Mouse (Mus musculus): ENCODE results near the gene Hmx2.

Gene Hmx2

DNA sequence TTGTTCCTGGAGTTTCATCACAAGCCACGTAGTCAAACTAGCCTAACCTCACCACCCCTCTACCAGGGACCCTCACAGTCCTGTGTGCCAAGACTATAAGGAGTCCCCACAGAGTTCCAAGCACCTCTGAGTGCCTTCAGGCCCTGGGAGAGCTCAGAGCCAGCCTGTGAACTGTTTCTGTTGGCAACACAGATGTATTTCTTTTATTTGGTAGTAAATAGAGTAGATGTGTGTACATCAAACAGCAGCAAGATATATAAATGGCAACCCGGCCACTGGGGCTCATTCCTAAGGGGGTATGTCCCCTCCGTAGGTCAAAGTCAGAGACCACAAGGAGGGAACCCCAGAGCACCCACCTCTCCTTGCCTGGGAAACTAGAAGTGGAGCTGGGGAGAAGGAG, at the start of gene Hmx2:
Hmx2 (plus strand) TSS at position 301 of the 400 bp plus-strand sequence.
- no peak for DNase-seq (ENCODE audit: low read depth)

DNA sequence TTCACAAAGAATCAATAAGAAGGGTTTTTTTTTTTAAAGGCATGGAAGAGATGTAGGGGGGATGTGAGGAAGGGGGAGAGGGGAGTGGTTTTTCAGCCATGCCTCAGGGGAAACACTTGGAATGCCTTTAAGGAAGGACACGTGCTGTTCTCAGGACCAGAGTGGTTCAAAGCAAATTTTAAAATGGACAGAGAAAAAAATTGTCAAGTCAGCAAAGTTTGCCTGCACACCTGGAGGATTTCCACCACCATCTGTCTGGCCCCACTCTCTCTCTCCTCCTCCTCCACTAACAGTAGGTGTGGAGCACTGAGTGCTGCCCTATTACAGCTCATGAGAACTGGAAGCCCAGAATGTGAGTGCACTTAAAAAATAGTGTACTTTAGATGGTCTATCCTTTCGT, 44.8 kb upstream of the Hmx2 start:
- no peak for DNase-seq (ENCODE audit: low read depth)

DNA sequence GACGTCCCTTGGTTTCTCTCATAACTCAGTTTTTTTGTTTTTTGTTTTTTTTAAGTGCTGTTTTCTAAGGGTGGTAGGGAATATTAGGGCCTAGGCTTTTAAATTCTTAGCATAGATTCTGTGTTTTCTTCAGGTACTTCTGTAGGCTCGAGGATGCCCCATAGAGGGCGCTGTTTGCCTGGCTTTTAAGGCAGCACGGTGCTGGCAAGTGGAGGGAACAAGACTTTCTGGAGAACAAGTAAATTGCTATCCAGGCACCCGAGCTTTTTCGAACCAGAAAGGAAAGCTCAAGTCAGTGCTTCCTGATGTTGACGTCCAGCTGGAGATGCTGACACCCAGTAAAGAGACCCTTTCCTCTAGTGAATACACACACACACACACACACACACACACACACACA, 8.6 kb upstream of the Hmx2 start:
- DNase-seq (ENCODE audit: low read depth), result peak; percentile 46

DNA sequence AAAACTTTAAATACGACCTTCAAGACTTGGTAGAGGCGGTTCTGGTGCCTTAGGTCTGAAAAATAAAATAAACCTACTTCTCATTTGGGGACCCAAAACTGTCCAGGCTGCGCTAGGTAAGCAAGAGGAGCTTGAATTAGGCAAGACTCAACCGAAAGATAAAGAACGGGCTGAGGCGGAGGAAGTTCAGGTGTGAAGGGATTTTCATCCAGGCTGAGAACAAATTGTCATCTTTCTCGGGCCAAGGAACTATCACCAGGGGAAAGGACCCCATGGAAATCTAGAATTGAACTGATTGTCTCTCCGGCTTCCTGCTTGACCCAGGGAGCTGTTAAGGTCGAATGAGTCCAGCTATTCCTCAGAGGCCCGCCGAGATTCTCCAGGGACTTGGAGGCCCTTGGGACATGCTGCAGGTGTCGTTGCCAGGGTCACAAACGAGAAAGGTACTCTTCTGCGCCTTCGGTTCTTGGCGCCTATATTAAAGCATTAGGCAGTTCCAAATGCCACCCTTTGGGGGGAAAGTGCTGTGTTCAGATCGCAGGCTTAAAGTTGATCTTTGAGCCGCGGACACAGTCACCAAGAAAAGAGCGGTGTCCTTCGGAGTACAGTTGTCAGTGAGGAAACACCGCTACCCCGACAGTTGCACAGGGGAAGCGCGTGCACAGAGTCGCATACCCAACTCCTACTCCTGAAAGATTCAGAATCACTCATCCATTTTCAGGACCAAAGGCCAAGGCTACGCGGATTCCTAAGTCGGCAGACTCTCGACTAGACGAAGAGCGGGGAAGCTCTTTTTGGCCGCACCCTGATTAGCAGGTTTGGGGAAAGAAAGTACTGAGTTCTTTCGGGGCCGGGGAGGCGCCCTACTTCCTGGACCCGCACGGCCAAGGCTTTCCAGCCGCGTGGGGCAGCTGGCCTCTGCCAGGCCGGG, 7.1 kb upstream of the Hmx2 start:
- DNase-seq (ENCODE audit: low read depth), result no peak

DNA sequence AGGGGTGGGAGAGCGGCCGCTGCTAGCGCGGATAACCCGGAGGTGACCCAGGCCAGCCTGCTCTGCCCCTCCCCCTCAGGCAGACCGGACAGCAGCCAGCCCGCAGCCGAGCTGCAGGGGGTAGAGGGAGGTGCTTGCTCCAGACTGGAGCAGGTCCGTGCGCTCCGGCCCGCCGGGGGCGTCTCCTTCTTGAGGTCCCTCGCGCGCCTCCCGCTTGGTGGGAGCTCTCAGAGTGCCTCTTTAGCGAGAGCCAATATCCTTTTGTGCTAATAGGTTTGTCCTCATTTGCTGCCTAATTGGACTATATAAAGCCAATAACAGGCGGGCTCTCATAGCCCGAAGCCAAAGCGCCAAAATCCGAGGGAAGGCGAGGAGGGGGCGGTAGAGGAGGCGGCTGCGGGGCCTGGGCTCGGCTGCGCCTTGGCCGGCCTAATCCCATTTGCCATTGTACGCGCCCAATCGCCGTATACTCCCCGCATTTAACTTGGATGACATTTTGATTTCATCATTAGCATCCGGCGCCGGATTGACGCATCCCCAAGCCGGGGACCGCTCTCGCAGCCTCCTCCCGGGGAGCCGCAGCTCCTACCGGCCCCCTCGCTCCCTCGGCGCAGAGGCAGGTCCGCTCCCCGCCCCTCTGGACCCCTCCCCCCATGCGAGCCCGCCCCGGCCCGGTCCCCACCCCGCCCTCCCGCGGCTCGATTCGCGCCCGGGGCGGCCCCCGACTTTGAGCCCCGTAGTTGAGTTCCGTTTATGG, 6.3 kb upstream of the Hmx2 start, which contains the start of gene Hmx3:
Hmx3 (plus strand) TSS at position 753 of the 757 bp plus-strand sequence.
- DNase-seq (ENCODE audit: low read depth), result no peak

DNA sequence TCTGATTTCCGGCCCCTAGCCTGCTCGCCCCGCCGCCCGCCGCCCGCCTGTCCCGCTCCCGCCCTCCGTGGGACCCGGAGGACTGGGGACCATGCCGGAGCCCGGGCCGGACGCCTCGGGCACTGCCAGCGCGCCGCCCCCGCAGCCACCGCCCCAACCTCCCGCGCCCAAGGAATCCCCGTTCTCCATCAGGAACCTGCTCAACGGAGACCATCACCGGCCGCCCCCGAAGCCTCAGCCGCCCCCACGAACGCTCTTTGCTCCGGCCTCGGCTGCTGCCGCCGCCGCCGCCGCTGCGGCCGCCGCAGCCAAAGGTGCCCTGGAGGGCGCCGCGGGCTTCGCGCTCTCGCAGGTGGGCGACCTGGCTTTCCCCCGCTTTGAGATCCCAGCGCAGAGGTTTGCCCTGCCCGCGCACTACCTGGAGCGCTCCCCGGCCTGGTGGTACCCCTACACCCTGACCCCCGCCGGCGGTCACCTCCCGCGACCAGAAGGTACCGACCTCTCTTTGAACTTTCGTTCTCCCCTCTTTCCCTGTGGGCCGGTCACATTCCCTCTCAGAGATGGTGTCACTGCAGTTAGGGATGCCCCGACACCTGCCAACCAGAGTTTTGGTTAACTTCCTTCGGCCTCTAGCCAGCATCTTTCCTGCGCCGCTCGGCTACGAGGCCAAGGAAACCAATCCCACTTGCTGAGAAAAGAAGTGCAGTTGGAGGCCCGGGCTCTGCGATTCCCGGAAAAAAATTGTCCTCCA, 5.5 kb upstream of the Hmx2 start:
- DNase-seq (ENCODE audit: low read depth), result no peak

DNA sequence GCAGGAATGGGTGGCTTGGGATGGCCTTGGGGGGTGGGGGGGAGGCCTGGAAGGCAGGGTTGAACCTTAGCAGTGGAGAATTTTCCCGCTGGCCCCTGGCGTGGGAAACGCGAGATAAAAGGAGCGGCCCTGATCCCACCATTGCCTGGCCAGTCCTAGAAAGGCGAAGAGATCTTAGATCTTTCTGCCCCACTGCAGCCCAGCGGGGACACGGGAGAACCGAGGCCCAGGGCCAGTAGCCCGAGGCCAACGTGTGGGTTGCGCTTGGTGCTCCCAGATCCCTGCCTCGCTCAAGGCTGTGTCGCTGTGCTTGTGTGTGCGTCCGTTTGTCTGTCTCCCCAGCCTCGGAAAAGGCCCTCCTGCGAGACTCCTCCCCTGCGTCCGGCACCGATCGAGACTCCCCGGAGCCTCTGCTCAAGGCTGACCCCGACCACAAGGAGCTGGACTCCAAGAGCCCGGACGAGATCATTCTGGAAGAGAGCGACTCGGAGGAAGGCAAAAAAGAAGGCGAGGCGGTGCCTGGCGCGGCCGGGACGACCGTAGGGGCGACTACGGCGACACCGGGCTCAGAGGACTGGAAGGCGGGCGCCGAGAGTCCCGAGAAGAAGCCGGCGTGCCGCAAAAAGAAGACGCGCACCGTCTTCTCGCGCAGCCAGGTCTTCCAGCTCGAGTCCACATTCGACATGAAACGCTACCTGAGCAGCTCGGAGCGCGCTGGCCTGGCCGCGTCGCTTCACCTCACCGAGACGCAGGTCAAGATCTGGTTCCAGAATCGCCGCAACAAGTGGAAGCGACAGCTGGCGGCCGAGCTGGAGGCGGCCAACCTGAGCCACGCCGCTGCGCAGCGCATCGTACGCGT, 4.7 kb upstream of the Hmx2 start:
- DNase-seq (ENCODE audit: low read depth), result no peak

DNA sequence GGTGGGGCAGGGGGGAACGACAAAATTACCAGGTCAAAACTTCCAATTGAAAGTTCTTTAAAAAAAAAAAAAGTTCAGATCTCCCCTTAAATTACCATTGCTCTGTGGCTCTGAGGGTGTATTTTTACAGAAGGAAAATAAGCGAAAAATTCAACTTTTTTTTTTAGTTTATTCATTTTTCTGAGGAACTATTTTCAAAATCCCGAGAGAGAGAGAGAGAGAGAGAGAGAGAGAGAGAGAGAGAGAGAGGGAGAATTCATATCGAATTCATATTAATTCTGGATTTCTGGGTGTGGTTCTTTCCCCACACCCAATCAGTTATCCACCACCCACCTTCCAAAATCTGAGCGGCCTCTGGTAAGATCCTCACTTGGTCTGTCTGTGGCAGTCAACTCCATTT, 3.7 kb upstream of the Hmx2 start:
- DNase-seq (ENCODE audit: low read depth), result no peak

DNA sequence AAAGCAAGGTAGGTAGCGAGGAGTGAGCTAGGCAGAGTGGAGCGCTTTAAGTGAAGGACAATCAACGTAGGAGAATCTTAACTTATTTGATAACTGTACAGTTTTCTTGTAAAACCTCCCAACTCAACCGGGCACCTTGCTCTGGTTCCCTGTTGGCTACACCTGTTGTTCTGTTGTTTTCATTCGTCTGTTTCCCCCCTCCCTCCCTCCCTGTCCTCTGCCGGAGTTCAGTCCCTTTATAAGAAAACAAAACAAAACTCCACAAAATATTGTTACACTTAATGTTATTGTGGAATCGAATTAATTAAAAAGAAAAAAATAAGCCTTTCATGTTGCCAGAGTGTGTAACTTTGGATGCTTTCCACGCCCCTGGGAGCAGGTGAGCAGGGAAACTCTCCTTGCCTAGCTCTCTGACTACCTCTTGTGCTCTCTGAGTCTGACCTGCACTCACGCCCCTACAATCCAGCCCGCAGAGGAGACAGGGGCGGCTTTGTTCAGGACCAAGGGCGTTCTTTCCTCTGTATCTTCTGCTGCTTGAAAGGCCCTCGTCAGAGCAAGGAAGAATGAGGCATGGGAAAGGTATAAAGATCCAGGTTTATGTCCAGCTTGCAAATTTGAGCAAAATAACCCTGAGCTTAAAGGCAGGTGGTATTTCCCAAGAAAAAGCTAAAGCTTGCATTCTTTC, 2.7 kb upstream of the Hmx2 start:
- no peak for DNase-seq (ENCODE audit: low read depth)

DNA sequence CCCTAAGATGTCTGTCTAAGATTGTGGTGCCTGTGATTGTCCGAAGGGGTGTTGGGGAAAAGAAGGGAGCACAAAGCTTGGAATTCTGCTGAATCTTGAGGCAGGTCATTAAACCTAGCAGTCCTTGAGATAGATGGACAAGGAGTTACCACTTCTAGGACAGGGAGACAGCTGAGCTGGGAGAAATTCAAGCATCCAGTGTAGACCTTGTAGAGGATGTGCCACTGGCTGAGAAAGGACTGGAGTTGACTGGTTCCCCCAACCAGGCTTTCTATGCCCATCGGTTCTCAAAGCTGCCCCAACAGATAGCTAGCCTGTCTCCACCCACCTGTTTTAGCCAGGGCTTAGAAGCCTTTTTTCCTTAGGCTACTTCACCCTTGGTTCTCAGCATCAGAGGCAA, 2.1 kb upstream of the Hmx2 start:
- no peak for DNase-seq (ENCODE audit: low read depth)

DNA sequence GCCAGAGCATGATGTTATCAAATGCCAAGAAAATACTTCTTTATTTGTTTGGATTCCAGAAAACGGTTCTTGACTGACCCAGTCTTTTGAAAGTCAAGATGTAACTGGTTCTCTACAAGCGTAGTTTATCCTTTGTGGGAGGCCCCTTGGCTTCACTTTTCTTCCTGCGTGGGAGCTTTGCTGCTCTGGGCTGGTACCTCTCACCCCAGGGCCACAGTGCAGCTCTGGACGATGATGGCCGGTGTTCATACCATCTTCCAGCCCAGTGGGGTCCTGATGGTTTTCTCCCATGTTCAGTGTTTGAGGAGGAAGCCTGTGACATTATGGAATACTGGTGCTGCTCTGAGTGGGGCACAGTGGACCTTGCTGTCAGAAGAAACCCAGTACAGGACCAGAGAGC, 1.1 kb upstream of the Hmx2 start:
- DNase-seq (ENCODE audit: low read depth), result no peak

DNA sequence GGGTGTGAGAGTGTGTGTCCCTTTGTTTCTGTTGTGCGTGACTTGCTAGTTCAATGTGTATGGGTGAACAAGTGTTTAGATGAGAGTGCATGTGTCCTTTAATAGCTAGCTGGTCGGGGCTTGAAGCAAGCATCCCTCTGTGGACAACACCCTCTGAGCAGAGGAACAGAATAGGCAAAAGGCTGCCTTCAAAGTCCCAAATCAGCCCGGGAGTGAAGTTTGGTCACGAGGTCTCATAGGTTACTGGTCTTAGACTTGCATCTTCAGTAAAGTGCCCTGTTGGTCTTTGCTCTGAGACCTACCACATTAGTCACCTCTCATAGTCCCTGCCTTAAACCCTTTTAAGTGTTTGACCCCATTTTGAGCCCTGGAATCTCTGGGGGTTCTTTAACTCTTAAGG, 2.9 kb downstream of the Hmx2 start:
- no peak for DNase-seq (ENCODE audit: low read depth)

DNA sequence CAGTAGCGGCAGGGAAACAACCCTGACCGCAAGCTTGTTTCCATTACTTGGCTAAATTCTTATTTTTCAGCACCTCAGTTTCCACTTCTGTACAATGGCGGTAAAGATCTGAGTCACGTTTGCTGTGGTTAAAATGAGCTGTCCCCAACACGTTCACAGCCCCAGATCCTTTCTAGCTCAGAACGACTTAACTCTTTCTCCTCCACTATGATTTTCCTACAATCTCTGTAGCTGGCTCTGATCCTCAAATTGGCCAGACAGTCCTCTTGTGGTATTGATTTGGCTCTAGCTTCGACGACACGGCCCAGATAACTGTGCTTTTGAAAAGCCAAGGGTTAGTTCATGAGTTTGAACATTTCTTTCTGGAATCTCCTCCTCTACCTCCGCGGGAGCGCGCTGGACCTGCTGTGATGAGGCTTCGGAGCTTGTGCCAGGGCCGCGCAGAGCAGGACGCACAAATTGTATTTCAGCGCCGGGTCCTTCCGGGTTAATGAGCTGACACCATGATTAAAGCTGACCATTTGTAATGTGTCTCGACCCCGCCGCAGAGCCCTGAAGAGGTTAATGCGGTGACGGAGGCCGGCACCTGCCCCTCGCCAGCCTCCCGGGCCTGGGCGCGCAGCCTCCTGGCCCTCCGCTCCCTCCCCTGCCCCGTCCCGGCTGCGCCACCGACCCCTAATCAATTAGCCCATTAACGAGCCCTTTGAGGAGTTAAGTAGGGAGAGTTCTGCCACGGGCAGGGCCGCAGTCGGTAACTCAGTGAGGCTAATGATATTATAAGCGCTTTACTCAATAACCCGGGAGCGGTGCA, 3.6 kb downstream of the Hmx2 start:
- no peak for DNase-seq (ENCODE audit: low read depth)

DNA sequence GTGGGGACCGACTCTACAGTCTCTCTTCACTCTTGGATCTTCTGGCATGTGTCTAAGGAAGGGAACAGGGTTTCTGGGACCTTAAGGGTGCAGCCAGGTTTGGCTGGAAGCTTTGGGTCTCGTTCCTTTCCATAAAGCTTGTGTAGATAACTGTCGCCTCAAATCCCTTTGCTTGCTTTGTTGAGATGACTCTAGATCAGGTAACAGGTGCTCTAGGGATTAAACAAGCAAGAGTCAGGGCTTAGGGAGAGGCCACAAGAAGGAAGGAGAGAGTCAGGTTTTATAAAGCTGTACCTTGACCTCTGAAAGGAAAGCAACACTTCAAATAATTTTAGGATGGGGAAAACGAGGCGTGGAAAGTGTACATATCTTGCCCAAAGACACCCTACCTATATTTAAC, 4.2 kb downstream of the Hmx2 start:
- DNase-seq (ENCODE audit: low read depth), result no peak

DNA sequence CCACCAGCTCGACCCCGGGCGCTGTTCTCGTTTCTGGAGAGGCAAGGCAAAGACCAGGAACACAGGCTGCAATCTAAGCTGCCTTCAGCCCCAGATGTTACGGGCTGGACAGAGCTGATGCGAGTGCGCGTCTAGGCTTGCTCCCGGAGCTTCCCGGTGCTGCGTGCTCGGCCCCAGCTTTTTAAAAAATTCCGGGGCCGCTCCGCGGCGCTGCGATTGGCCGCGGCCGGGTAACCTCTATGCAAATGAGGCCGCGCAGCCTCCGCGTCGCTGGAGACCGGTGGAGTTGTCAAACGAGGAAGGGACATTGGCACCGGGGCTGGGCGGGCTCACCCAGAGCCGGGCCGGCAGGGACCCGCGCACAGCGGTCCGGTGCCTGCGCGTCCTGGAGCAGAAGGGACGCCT, 5.2 kb downstream of the Hmx2 start:
- DNase-seq (ENCODE audit: low read depth), result no peak

DNA sequence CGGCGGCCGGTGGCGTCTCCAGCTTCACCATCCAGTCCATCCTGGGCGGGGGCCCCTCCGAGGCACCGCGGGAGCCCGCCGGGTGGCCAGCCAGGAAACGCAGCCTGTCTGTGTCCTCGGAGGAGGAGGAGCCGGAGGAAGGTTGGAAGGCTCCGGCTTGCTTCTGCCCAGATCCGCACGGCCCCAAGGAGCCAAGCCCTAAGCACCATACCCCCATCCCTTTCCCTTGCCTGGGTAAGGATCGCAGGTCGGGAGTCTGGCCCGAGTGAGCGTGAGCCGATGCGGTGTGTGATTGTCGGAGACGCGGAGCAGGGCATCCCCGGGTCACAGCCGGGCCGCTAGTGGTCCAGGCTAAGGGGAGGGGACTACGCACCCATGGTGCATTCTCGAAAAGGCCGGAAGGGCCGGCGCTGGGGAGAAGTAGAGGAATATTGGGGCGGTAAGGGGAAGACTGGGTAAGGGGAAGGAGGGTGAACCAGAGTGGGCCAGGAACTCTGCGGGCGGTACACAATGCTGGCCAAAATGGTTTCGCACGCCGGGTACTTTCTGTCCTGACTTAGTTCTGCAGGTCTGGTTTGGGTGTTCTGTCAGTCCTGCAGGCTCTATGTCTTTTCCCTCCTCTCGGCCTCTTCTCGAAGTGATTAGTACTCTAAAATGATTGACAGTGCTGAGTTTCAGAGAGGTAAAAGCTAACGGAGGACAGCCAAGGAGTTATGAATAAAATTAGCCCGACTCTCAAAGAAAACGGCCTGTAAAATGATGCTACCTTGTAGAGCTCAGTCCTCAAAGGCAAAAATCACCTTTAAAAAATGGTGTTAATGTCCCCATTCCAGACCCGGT, 6.0 kb downstream of the Hmx2 start:
- no peak for DNase-seq (ENCODE audit: low read depth)

DNA sequence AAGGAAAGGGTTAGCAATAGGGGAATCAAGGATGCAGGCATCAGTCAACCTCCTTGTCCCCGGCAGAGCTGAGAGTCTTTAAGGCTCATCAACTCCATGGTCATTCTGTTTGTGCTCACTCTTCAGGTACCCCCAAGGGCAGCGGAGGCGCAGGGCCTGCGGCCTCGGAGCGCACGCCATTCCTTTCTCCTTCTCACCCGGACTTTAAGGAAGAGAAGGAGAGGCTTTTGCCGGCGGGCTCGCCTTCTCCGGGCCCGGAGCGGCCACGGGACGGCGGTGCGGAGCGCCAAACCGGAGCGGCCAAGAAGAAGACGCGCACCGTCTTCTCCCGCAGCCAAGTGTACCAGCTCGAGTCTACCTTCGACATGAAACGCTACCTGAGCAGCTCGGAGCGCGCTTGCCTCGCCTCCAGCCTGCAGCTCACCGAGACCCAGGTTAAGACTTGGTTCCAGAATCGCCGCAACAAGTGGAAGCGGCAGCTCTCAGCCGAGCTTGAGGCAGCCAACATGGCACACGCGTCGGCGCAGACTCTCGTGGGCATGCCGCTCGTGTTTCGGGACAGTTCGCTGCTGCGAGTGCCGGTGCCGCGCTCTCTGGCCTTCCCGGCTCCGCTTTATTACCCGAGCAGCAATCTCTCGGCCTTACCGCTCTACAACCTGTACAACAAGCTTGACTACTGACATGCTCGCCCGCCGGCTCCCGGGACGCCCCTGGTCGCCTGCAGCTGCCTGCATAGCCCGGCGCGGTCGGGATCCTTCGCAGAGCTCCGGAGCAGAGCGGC, 6.9 kb downstream of the Hmx2 start:
- DNase-seq (ENCODE audit: low read depth), result no peak

DNA sequence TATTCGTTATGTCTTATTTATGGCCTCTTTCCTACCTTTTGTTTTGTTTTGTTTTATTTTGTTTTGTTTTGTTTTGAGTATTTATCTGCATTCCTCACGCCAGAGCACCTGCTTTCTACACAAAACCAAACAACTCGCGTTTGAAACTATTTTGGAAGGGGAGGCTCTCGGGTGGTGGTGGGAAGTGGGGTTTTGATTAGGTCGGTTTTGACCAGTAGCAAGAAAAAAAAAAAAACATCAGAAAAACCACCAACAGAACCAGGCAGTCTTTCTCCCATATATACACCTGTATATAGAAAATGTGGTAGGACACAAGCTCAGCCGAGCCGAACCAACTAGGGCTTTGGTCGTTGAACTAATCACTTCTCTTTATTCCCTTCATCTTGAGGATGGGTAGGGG, 7.5 kb downstream of the Hmx2 start:
- DNase-seq (ENCODE audit: low read depth), result no peak

All from fibroblast of lung, adult 2 months (primary cell).